Mouse (Mus musculus) gastrocnemius, postnatal 25 days (tissue): ENCODE results near the gene Oas1h. TPM values are rescaled to one million over a fixed set of nuclear protein-coding genes. Genes with fewer than 3 reads are reported as not detected.

Source experiments
- microRNA-seq, 2 experiments: library from miRNA; unstranded; fragments of <30 nt; microRNA quantifications; one replicate each; pipeline ENCODE4 v1.2.0; 2021; ENCODE audit warnings: borderline replicate concordance in 2 of 2
- total RNA-seq, 2 experiments: library from RNA; stranded (reverse); gene quantifications; 1 replicate in 1 of 2; 2 replicates in 1 of 2; pipeline ENCODE4 v1.2.3; 2021

The Oas1h gene
- total RNA-seq, 2 experiments from 2014 or later: not detected

Small RNAs within 50 kb of the gene (microRNA-seq; reads per million reads assigned to microRNA genes)
- gene Gm22907: 0 reads per million in 2 experiments

Other genes starting within 250 kb of the Oas1h start
- 1 to 10 TPM; 4.8 to 6.3 TPM for gene Rita1, start 248.8 kb upstream of the Oas1h start, total RNA-seq
- 10 to 100 TPM; 15.7 to 17.1 TPM for gene Ddx54, start 248.7 kb upstream of the Oas1h start, total RNA-seq
- not detected for gene Cfap73, start 227.2 kb upstream of the Oas1h start, total RNA-seq
- not detected for gene Rasal1, start 212.6 kb upstream of the Oas1h start, total RNA-seq
- under 1 TPM; 0.61 to 0.91 TPM for gene Dtx1, start 149.5 kb upstream of the Oas1h start, total RNA-seq
- gene Oas2, start 111.6 kb upstream of the Oas1h start, total RNA-seq: under 1 TPM; 0.21 to 0.28 TPM
- gene Oas3, start 83.8 kb upstream of the Oas1h start, total RNA-seq: not detected
- not detected for gene Oas1e, start 65.9 kb upstream of the Oas1h start, total RNA-seq
- not detected for gene Oas1c, start 48.9 kb upstream of the Oas1h start, total RNA-seq
- not detected for gene Oas1f, start 14.1 kb upstream of the Oas1h start, total RNA-seq
- gene Oas1g, start 26.2 kb downstream of the Oas1h start, total RNA-seq: not detected
- under 1 TPM in 1 of 2 experiments, not detected in 1; 0.24 TPM for gene Oas1a, start 46.1 kb downstream of the Oas1h start, total RNA-seq
- gene Oas1d, start 53.1 kb downstream of the Oas1h start, total RNA-seq: not detected
- under 1 TPM in 1 of 2 experiments, not detected in 1; 0.11 TPM for gene Rph3a, start 148.7 kb downstream of the Oas1h start, total RNA-seq